Mouse (Mus musculus) right cerebral cortex, postnatal 4 days (tissue): ENCODE measurements at regions not wholly inside any gene's neighbourhood (a gene's known extent, or its start where the extent isn't known, plus 50 kb on each side); places are given as distances from the start of the nearest gene placed in this dataset.

Source experiments
- DNase-seq: peaks from one replicate; pipeline ENCODE4 v3.0.0-alpha.2; 2022

DNA sequence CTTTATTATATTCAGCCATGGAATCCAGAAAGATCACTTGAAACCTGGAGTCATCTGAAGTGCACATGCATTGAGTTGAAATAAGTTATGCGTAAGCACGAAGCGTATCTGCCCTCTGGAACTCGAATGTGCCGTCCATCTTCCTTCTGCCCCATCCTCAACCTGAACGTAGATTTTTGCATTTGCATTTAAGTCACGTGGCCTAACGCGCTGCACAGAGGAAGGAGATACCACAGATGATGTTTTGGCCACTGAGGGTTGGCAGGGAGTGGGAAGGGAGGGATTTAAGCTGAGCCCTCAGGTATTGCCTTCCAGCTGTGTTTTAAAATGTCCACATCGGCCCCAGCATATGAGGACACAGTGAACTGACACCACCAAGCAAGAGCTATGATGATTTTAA is 63.6 kb upstream of the Runx1 start:
- no peak for DNase-seq

DNA sequence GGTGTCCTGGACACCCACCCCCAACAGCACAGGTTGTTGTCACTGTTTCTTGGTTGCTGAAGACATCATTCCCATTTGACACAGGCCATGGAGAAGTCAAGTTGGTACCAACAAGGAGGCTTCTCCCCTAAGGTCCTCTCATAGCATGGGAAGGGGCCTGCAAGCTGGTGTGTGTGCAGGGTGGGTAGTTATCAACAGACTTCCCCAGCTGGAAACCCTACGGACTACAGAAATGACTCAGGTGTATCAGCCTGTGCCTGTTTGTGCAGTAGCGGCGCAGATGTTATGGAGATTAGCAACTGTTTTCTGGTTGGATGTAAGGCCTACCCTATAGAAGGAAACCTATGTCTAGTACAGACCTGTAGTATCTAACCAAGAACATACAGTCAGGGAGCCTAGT is 60.3 kb upstream of the Runx1 start:
- no peak for DNase-seq

DNA sequence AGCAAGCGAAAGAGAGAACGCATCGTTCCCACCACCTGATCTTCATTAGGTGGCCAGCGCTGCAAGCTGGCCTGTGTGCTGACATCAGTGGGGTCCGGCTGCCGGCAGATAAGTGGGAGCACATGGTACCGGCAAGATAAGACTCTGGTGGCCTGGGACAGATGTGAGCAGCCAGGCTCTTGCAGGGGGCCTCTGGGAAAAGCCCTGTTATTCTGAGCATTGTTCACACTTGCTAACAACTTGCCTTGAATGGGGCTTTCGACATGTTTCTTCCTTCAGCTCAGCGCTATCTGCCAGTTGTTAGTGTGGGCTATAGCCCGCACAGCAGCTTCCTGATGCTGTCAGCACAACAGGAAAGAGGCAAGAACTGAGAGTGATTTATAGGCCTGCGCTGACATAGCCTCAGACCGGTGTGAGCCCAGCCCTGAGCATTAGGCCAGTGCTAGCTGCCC is 57.9 kb upstream of the Runx1 start:
- DNase-seq = no peak

DNA sequence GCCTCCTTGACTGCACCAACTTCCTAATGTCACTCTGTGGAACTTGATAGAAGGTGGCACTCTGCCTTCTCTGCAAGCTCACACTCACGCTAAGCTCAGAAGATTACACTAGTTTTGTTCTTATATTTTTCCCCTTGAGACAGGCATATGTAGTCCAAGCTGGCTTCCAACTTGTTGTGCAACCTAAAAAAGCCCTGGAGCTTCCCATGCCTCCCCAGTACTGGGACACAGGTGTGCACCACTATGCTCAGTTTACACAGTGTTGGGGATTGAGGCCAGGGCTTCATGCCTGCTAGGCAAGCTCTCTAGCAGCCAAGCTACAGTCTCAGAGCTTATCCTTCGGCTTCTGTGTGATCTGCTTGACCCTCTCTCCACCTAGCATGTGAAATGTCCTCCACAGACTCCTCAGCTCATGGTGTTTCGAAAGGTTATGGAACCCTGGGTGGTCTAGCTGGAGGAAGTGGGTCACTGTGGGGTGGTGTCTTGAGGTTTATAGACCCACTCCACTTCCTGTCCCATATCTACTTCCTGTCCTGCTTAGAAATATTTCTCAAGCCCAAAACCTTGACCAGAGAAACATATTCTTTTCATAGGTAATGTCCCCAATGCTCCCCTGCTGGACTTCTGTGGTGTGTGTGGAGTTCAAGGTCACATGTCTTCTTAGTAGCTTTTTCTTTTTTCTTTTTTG is 54.6 kb upstream of the Runx1 start:
- DNase-seq = no peak

DNA sequence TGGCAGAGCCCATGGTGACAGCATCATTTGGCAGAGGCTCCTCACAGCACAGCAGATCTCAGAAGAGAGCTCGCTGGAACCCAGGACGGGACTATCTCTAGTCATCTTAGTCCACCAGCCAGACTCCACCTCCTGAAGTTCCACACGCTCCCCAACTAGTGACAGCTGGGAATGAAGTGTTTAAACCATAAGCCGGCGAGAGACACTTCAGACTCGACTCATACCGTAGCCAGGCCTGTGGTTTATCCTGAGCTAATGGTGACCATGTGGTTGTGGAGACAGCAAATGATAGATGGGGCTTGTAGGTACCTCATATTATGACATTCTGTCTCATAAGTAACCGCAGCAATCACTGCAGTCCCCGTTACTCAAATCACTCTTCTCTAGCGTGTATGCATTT is 52.1 kb upstream of the Runx1 start:
- no peak for DNase-seq
